Comparison of ENCODE assay signal across 22 mouse cellular contexts in the genomic region with DNA sequence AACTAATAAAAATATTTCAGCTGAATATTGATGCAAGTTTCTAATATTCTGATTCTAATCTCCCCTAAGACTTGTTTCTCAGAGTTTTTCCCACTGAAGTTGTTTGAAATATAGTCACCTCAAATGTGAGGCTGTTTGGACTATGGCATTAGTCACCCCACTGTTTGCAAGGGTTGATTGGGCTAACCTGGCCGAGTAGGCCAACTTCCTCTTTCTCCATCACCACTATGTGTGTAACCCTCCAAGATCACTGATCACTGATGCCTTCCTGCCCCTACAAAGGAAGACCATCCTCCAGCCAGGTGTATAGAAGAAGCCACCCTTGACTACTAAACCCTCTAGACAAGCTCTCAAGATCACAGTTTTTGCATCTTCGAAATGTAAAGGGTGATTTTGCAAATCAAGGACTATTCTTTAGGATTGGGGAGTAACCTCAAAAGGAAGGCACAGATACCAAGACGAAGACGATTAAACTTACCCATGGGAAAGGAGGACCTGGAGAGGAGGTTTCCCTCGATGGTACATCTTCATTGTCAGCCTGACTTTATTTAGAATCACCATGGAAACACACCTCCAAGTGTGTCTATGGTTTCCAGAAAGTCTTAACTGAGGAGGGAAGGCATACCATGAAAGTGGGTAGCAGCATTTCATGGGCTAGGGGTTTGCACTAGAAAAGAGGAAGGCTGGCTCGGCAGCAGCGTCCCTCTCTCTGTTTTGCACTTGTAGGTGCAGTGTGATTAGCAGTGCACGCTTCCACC.
DNase-seq lines count a peak whose midpoint lies in the region; ATAC-seq lines count a peak whose summit lies in the region.
"Had no signal": no experiment of that assay in that cellular context is flagged by ENCODE, and none has a peak within 500 bp of the region (broad histone marks: within the 10 kb centered on the region; RNA-seq: fewer than 3 reads in every experiment).

No protein-coding gene starts in this region.

- peak; percentile 75 for ATAC-seq in frontal cortex, adult (ENCODE audit: low TSS enrichment)
- peak; percentile 76 for ATAC-seq in granulocyte monocyte progenitor cell, adult 5-6 weeks (replicated peaks; ENCODE audit: poor library complexity, severe bottlenecking)
- ATAC-seq: activated CD4-positive, CD25-positive, alpha-beta regulatory T cell, adult 4 months; CD4-positive, CD25-positive, alpha-beta regulatory T cell, adult 4 months; forebrain, embryonic 15.5 days; intestine, postnatal 0 days; midbrain, embryonic 16.5 days had no signal

- no peak for DNase-seq in frontal cortex, postnatal 25 days (ENCODE audit: low spot score in 2 of 2)
- peak; percentile 26 for DNase-seq in right cerebral cortex, adult 2 months (ENCODE audit: low spot score in 2 of 2)
- DNase-seq in right cerebral cortex, postnatal 36 days (ENCODE audit: low spot score in 2 of 2), result no peak
- DNase-seq in gastrocnemius, postnatal 10 days, result no peak
- DNase-seq in adrenal gland, adult 2 months, result no peak
- no peak for DNase-seq in thymus, adult 18-20 months
- DNase-seq: adrenal gland, postnatal 10 days; cerebellum, adult 11 months; cerebellum, adult 9-10 months; cerebellum, postnatal 36 days; heart, postnatal 4 days; kidney, postnatal 25 days; lung, embryonic 14.5 days; lung, postnatal 14 days; thymus, postnatal 4 days had no signal

Comparison
In these comparisons a context has a peak if more than half of its experiments do, and no peak if none do; other contexts are left out.
1. DNase-seq: peak in right cerebral cortex, adult 2 months (2 of 2); none in frontal cortex, postnatal 25 days (0 of 2), right cerebral cortex, postnatal 36 days (0 of 2), gastrocnemius, postnatal 10 days (single experiment), adrenal gland, adult 2 months (single experiment) and thymus, adult 18-20 months (0 of 2).